Mouse (Mus musculus): ENCODE data around the gene Smarcd1.

The Smarcd1 gene

GRCm38 (mm10) chr15:99731678-99732077 lies 29.7 kb downstream of the Smarcd1 start:
- DNase-seq (ENCODE audit: low read depth, low spot score) = no peak

- no peak for DNase-seq (ENCODE audit: low read depth, low spot score)
Measured at GRCm38 (mm10) chr15:99733186-99733585, 31.3 kb downstream of the Smarcd1 start.

- no peak for DNase-seq (ENCODE audit: low read depth, low spot score)
Measured at GRCm38 (mm10) chr15:99735631-99736030, 33.7 kb downstream of the Smarcd1 start.

- no peak for DNase-seq (ENCODE audit: low read depth, low spot score)
Measured at GRCm38 (mm10) chr15:99736675-99737074, 34.7 kb downstream of the Smarcd1 start.

- no peak for DNase-seq (ENCODE audit: low read depth, low spot score)
Measured at GRCm38 (mm10) chr15:99740229-99740628, 38.3 kb downstream of the Smarcd1 start.

- DNase-seq (ENCODE audit: low read depth, low spot score) = no peak
Measured at GRCm38 (mm10) chr15:99754204-99754603, 52.3 kb downstream of the Smarcd1 start.
